Mouse (Mus musculus) urinary bladder, postnatal 10 days (tissue): ENCODE measurements around the gene Themis.

Source experiments
- DNase-seq: peaks from one replicate; pipeline ENCODE4 v3.0.0; 2022; ENCODE audit warnings: low spot score

Themis gene

DNA sequence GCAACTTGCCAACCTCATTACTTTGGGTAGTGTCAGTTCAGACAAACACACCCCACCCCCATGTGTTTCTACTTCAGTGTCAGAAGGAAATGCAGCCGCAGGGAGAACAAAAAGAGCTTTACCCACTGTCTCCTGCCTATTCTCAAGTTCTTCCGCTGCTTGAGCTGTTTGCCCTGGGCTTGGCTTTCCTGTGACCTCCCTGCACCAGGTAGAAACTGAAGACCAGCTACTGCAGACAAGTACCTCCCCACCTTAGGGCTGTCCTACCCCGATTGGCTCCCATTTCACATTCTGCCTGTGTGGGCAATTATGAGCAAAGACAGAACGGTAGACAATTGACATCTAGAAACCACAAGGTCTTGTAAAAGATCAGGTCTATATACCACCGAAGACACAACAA, at the start of gene Themis:
TSS of gene Themis (plus strand) at position 100 of the 400 bp plus-strand sequence.
- DNase-seq, result no peak

DNA sequence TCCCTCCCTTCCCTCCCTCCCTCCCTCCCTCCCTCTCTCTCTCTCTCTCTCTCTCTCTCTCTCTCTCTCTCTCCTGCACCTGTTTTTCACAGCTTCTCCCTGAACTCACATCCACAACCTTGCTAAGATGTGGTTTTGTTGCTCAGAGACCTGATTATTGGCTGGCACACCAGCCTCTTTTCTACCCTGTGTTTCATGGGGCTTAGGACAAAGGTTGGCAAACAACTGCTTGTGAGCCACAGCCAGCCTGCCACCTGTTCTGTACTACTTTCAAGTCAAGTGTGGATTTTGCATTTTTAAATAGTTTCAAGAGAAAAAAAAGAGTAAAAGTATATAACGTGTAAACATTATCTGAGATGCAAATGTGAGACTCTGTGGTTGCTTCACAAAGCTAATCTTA, 48.7 kb upstream of the Themis start:
- DNase-seq, result no peak

DNA sequence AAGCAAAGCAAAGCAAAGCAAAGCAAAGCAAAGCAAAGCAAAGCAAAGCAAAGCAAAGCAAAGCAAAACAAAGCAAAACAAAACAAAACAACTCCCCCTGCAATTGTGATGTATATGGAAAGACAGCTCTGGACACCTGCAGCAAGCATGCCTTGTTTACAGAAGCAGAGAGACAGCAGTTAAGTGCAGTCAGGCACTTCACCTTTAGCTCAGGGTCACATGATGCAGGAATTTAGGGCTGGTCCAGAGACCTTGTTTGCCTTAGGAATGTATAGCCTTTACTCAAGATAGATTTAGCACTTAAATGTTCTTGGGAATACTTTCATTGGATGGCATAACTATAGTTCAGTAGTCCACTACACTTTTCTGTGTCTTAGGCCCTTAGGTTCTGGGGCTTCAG, 32.1 kb upstream of the Themis start:
- no peak for DNase-seq

DNA sequence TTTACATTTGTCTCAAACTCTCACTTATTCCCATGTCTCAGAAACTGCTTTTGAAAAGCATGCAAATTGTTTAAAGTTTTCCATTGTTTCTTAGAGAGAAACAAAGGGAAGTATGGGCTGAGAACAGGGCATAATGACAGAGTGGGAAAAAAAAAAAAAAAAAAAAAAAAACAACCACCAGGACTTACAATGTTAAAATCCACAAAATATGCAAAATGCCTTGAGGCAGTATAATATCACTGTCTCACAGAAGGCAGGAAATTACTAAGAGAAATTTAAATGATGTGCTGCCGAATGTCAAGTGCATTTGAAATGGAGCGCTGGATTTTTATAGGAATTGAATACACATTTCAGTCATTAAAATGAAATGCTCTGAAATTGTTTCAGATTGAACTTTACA, 26.3 kb upstream of the Themis start:
- no peak for DNase-seq

DNA sequence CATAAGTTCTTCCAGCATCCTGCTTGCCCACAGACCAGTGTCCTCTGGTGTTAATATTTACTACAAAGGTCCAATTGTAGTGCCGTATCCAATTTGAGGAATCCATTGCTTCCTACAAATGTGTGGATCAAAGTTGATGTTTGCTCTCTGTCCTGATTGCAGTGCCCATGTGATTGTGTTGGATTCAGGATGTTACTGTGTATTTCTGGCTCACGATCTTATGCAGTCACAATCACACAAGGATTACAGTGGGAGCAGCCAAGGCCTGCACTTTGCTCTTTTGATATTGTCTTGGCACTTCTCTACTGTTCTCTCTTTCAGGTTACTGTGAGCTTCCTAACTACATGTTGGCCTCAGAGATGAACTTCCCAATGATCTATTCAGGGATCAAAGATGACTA, 20.3 kb upstream of the Themis start:
- DNase-seq, result no peak

DNA sequence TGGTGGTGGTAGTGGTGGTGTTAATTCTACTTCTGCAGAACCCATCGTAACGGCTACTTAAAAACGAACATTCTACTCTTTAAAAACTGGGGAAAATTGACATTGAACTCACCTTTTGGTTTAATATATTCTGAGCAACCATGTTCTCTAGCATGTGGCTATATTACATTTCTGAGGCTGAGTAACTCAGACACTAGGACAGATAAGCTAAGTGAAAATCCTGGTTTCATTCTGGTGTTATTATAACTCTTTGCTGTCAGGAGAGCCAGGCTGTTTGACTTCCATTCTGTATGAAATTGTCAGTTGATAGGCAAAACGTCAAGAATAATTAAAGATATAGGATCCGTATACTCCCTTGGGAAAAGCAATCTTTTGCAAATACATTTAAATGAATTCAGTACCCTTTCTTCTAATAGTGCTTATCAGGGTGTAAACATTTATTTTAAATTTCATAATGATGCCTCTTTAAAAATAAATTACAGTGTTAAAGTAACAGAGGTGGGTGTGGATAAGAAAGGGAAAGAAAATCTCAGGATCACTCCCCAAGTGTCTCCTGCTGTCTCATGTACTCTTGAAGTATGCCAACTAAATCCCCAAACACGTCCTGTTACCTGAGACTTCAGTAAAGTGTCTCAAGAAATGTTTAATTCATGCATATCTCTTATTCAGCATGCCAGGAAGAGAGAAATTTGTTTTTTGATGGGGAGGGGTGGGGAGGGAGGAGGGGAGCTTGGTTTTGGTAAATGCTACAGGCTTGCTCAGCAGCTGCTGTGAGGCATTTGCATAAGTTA, 18.9 kb upstream of the Themis start:
- no peak for DNase-seq

DNA sequence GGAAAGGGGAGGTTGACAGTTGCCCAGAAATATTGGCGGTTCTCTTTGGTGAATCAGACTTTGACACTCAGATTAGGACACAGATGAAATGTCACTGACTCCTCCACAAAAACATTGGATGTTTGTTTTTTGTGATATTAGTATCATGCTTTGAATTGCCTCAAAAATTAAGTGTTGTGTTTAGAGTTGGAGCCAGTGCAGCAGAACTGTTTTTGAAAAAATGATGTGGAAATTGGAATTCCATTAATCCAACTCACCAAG, 18.3 kb upstream of the Themis start:
- no peak for DNase-seq

DNA sequence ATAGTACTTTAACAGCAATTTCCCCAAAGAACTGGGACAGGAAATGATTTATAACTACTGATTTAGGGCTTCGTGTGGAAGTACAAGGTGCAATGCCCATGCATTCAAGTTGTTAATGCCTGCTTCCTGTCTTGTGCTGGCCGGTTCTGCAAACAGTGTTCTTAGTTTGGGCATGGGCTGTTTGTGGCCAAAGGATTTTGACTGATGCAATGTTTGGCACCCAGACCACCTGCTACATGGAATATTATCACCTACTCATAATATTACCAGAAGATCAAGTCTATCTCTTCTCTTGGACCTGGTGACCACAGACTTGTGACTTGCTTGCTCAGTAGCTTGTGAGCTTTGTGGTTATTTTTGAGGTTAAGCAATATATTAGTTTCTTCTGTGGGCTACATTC, 16.2 kb upstream of the Themis start:
- DNase-seq, result no peak

DNA sequence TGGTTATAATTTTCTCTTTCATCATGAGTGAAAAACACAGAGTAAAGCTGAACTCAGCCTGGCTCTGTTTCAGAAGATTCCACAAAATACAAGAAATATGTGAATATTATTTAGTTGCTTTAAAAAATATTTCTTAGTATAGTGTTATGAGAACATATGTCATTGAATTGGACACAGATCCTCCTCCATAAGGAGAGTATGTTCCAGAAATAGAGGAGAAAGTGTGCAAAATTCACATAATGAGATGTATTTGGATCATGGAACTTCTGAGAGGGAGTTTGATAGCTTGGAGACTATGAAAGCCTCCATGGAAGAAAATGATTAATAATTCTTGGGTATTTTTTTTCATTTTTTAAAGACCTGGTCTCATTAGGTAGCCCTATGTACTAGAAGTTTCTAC, 13.4 kb upstream of the Themis start:
- DNase-seq, result no peak

DNA sequence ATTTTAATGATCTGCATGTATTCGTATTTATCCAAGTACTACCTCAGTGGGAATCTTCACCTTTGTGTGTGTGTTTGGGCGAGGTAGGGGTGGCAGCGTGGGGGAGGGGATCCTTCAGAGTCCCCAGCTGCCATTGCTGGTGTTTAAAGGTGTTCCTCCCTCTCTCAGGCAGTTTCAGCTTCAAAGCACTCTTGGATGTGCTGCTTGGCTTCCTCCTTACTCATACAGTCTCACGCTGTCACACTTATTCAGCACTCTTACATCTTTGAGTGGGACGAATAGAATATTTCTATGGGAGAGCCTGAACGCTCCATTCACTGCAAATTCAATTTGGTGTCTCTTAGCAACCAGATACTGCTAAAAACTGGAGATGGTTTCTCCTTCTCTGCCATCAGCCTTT, 3.0 kb upstream of the Themis start:
- DNase-seq, result no peak

DNA sequence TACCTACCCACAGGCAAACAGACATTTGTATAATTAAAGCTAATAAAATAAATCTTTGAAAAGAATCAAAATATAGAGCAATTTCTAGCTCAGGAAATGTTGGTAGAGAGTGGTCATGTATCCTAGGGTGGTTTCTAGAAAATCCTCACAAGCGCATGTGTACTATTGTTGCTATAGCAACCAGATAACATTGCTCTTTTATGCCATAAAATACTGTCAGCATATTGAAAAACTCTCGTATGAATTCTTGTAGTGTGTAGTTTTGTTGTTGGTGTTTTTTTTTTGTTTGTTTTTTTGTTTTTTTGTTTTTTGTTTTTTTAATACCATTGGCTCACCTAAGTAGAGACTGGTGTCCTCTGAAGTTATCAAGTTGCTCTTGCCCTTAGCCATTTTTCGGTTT, 5.8 kb downstream of the Themis start:
- DNase-seq, result no peak

DNA sequence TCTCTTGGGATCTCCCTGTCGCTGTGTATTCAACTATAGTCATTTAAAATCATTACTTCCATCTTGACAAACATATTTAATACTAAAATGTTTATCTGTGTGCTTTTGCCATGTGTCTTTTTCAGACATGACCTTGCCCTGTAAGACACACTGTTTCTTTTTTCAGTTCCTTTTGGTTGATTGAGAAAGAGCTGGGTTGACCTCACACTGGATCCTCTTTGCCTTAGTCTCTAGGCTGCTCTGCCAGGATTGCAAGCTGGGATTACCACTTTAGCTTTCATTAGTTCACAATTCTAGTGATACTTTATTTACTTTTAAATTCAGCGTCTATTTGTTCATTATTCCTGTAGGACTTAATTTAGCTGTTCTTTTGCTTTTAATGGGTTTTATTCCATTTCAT, 7.2 kb downstream of the Themis start:
- no peak for DNase-seq

DNA sequence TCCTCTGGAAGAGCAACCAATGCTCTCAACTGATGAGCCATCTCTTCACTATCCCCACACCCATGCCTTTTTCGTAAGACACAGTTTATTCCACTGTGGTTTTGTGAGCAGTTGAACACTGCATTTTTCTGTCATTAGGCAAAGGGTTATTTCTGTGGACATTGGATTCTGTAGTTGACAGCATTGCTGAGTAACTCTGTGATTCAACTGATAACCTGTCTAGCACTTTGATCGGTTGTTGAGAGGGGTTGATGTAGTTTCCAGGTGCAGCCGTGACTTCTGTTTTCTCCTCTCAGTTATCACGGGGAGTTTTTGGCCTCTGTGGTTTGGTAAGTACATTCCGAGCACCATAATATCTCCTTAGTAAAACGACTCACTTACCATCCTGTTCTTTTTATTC, 26.8 kb downstream of the Themis start:
- no peak for DNase-seq

DNA sequence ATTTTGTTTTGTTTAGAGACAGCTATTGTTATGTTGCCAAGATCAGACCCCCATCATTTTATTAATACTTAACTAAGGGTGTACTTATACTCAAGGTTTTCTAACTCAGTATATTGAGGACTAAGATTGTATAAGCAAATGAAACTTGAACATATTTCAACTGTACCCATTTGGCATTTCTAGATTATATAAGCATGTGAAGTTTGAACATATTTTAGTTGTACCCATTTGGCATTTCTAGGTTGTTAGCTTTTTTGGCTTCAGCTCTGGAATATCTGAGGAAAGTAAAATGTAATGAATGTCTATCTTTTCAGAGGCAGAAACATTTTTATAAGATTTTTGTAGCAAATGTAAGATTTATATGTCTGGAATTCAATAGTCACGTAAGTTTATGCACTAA, 27.9 kb downstream of the Themis start:
- DNase-seq, result no peak

DNA sequence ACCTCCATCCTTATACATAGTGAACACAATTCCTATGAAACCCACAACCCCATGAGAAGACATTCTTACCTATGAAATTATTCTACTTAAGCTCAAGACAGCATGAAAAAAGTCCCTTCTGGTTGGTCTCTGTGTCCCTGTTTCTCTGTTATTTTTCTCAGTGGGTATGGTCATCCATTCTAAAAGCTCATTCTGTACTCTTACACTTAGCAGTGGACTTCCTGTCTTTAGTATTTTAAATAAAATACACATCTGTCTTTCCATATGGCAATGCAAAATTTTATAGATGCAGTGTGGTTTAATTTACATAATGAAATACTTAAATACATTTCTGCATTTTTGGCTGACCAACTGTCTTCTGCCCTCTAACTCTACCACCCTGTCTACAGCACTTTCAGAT, 30.0 kb downstream of the Themis start:
- no peak for DNase-seq

DNA sequence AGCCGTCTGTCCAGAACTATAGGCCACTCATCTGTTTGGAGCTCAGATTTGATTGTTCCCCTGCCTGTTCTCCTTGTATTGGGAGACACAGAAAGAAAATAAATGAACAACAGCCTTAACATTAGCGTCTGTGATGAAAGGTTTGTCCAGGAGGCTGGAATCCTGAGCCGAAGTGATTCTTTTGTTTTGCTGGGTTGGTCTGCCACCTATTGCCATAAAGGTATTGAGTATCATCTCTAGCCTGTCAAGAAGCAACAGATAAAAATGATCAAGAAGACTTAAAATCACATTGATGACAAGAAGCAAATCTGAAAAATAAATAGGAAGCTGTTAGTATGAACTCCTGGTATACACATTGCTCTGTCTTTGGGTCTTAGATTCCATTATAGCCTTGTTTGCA, 53.7 kb downstream of the Themis start:
- no peak for DNase-seq

DNA sequence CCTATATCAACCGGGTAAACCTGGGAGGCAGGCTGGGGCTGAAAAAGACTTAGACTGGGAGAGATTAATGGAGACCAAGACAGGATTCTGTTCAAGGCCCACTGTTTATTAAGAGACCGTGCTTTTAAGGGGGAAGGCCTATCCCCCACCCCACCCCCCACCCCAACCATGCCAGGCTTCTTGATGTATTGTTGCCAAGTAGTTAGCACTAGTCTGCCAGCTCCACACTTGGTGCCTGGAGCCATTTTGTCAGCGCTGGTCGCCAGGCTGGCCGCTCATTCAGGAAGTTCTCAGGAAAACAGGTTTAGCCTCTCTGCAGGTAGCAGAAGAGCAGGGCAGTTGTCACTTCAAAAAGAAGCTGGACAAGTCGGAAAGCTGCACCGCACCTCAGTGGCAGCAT, 55.1 kb downstream of the Themis start:
- DNase-seq, result no peak

DNA sequence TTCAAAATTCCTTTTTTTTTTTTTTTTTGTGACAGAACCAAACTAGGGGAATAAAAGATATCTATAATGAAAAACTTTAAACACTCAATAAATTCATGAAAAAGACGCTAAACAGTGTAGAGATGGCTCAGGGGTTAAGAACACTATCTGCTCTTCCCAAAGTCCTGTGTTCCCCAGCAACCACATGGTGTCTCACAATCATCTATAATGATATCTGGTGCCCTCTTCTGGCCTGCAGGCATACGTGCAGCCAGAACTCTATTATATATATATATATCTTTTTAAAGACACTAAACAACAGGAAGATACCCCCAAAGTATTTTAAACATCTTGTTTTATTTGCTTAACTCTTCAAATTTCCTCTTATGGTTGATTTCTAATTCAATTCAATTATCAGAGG, 62.0 kb downstream of the Themis start:
- no peak for DNase-seq

DNA sequence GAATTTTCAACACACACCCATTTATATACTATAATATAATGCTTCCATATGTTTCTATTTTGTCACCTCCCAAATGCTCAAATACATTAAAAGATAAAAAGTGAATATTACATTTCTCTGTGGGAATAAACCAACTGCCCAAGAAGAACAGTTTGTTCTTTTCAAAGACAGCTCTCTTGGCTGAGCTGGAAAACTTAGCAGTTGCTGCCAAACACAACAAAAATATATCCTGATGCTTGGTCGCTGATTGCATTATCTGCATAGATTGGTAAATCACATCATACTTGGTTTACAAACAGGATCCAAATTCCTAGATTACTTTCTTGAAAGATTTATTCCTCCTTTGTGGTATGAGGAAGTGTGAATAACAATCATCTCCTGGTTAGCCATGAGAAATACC, 69.8 kb downstream of the Themis start:
- DNase-seq, result no peak

DNA sequence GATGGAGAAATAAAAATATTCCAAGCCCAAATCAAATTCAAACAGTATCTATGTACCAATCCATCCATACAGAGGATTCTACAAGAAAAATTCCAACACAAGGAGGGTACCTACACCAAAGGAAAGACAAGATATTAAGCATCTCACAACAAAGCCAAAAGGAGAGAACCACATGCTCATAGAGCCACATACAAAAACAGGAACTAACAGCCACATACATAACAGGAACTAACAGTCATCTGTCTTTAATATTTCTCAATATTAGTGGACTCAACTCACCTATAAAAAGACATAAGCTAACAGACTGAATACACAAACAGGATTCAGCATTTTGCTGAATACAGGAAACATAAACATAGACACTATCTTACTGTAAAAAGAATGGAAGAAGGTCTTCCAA, 78.3 kb downstream of the Themis start:
- DNase-seq, result no peak

DNA sequence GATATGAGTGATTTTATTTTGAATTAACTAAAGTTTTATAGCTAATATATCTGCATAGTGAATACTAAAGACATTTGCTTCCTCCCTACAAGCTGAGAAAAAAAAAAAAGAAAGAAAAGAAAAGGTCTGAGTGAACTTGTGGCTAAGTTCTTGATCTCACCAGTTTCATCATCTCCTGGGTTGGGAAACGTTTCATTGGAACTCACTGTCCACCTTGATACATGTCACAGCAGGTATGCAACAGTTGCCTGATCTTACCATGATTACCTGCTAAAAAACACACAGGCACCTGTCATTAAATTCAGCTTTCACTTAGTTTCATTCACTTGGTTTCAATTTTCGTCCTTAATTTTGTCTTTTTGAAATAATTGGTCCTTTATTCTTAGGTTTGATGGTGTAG, 85.2 kb downstream of the Themis start:
- no peak for DNase-seq

DNA sequence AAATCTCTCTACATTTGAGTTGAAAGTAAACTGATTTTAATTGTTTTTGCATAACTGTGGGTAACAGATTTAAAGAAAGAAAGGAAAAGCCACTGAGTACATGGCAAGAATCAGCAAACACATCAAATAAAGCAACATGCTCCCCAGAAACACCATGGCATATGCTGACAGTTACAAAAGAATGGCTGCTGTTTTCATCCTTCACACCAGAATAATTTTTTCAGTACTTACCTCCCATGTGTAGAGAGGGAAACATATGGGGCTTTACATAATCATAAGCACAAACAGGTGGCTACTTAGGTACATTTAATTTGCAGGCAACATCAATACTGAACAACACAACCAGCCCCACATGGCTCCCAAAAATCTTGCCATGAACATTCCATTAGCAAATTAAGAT, 86.8 kb downstream of the Themis start:
- DNase-seq, result no peak

DNA sequence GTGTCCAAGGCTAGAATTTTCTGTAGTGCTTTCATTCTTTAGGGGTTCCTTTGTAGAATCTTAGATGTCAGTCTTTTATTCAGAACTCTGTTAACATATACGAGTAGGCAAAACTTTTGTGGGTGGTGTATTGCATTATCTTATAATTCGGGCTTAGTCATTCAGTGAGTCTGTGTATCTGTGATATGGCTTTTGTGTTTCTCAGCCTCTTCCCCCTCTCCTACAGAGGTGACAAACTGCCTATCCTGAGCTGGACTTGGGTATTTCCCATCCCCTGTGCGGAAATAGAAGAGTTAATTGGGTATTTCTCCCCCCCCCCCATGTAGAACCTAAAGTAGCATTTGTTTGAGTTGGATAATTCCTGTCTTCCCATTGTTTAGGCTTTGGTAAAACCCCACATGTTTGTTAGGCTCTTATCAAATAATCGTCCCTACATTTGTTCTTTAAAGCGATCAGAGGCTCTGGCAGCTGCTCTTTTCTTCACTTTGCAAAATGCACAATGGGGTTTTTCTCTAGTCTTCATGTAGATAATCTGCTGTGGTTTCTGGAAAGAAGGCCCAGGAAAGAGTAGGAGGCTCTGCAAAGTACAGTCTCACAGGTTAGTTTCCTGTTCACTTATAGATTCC, 108.7 kb downstream of the Themis start:
- DNase-seq, result no peak

DNA sequence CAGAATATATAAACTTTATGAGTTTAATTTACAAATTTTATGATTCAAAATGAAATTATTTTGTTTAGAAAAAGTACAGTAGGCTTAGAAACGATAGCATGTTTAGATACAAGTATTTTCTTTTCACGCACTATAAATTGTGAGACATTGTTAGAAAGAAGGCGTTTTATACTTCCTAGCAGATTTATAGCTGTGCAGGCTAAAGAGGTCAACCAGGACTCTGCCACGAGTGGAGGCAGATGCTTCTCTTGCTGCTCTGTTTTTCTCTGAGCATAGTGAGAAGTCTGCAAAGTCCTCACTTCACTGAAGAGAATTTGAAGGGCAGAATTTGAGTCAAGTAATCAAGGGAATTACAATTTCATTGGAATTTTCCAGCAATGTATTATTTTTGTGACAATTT, 131.3 kb downstream of the Themis start:
- DNase-seq, result no peak
